Mouse (Mus musculus): Measurements from ENCODE around the gene Cdh20. TPM values are rescaled to one million over a fixed set of nuclear protein-coding genes. Genes with fewer than 3 reads are reported as not detected.

Gene Cdh20
- polyA plus RNA-seq, 1 experiment = not detected

- H3K27ac ChIP-seq (replicated peaks; ENCODE audit: low read depth, low read length) = no peak overlapping the region
- no peak overlapping the region for H3K4me3 ChIP-seq (ENCODE audit: insufficient read depth, low read depth, low read length)
- no peaks in the 10 kb centered on the region for H3K4me1 ChIP-seq (ENCODE audit: control insufficient read depth, insufficient read depth, insufficient read length, low read length)
Observed at GRCm38 (mm10) chr1:104957046-104957445, 188.7 kb downstream of the Cdh20 start.

- no peak overlapping the region for H3K27ac ChIP-seq (replicated peaks; ENCODE audit: low read depth, low read length)
- no peaks in the 10 kb centered on the region for H3K4me1 ChIP-seq (ENCODE audit: control insufficient read depth, insufficient read depth, insufficient read length, low read length)
- no peak overlapping the region for H3K4me3 ChIP-seq (ENCODE audit: insufficient read depth, low read depth, low read length)
Observed at GRCm38 (mm10) chr1:104961670-104962069, 193.3 kb downstream of the Cdh20 start.

- H3K4me3 ChIP-seq (ENCODE audit: insufficient read depth, low read depth, low read length) = no peak overlapping the region
- H3K27ac ChIP-seq (replicated peaks; ENCODE audit: low read depth, low read length) = no peak overlapping the region
- no peaks in the 10 kb centered on the region for H3K4me1 ChIP-seq (ENCODE audit: control insufficient read depth, insufficient read depth, insufficient read length, low read length)
Observed at GRCm38 (mm10) chr1:104962257-104962656, 193.9 kb downstream of the Cdh20 start.

GRCm38 (mm10) chr1:104979068-104979467 is 210.7 kb downstream of the Cdh20 start:
- H3K4me3 ChIP-seq (ENCODE audit: insufficient read depth, low read depth, low read length) = no peak overlapping the region
- H3K27ac ChIP-seq (replicated peaks; ENCODE audit: low read depth, low read length) = no peak overlapping the region
- no peaks in the 10 kb centered on the region for H3K4me1 ChIP-seq (ENCODE audit: control insufficient read depth, insufficient read depth, insufficient read length, low read length)

- Histone ChIP-seq H3K27ac (replicated peaks; ENCODE audit: low read depth, low read length) (no peak overlapping the region), H3K4me1 (ENCODE audit: control insufficient read depth, insufficient read depth, insufficient read length, low read length) (no peaks in the 10 kb centered on the region), H3K4me3 (ENCODE audit: insufficient read depth, low read depth, low read length) (no peak overlapping the region)
Observed at GRCm38 (mm10) chr1:104980273-104980672, 211.9 kb downstream of the Cdh20 start.

- Histone ChIP-seq H3K27ac (replicated peaks; ENCODE audit: low read depth, low read length) (no peak overlapping the region), H3K4me3 (ENCODE audit: insufficient read depth, low read depth, low read length) (no peak overlapping the region), H3K4me1 (ENCODE audit: control insufficient read depth, insufficient read depth, insufficient read length, low read length) (no peaks in the 10 kb centered on the region)
Observed at GRCm38 (mm10) chr1:104986222-104986973, 218.1 kb downstream of the Cdh20 start.

GRCm38 (mm10) chr1:104987526-104987925 is 219.2 kb downstream of the Cdh20 start:
- Histone ChIP-seq H3K4me3 (ENCODE audit: insufficient read depth, low read depth, low read length) (no peak overlapping the region), H3K4me1 (ENCODE audit: control insufficient read depth, insufficient read depth, insufficient read length, low read length) (no peaks in the 10 kb centered on the region), H3K27ac (replicated peaks; ENCODE audit: low read depth, low read length) (no peak overlapping the region)

GRCm38 (mm10) chr1:104992441-104992840 is 224.1 kb downstream of the Cdh20 start:
- Histone ChIP-seq H3K4me3 (ENCODE audit: insufficient read depth, low read depth, low read length) (no peak overlapping the region), H3K4me1 (ENCODE audit: control insufficient read depth, insufficient read depth, insufficient read length, low read length) (no peaks in the 10 kb centered on the region), H3K27ac (replicated peaks; ENCODE audit: low read depth, low read length) (no peak overlapping the region)

- H3K27ac ChIP-seq (replicated peaks; ENCODE audit: low read depth, low read length) = no peak overlapping the region
- peak overlapping the region; percentile 38 for H3K4me3 ChIP-seq (ENCODE audit: insufficient read depth, low read depth, low read length)
- no peaks in the 10 kb centered on the region for H3K4me1 ChIP-seq (ENCODE audit: control insufficient read depth, insufficient read depth, insufficient read length, low read length)
Observed at GRCm38 (mm10) chr1:104993905-104994611, 225.7 kb downstream of the Cdh20 start.

- no peaks in the 10 kb centered on the region for H3K4me1 ChIP-seq (ENCODE audit: control insufficient read depth, insufficient read depth, insufficient read length, low read length)
- H3K27ac ChIP-seq (replicated peaks; ENCODE audit: low read depth, low read length) = no peak overlapping the region
- no peak overlapping the region for H3K4me3 ChIP-seq (ENCODE audit: insufficient read depth, low read depth, low read length)
Observed at GRCm38 (mm10) chr1:104994612-104994986, 226.3 kb downstream of the Cdh20 start.

GRCm38 (mm10) chr1:104997814-104998213 is 229.5 kb downstream of the Cdh20 start:
- Histone ChIP-seq H3K4me3 (ENCODE audit: insufficient read depth, low read depth, low read length) (no peak overlapping the region), H3K4me1 (ENCODE audit: control insufficient read depth, insufficient read depth, insufficient read length, low read length) (no peaks in the 10 kb centered on the region), H3K27ac (replicated peaks; ENCODE audit: low read depth, low read length) (no peak overlapping the region)

GRCm38 (mm10) chr1:105002179-105002578 is 233.8 kb downstream of the Cdh20 start:
- no peak overlapping the region for H3K27ac ChIP-seq (replicated peaks; ENCODE audit: low read depth, low read length)
- H3K4me1 ChIP-seq (ENCODE audit: control insufficient read depth, insufficient read depth, insufficient read length, low read length) = peaks cover 2% of the 10 kb centered on the region; the same call in 1 of the 2 replicates
- H3K4me3 ChIP-seq (ENCODE audit: insufficient read depth, low read depth, low read length) = no peak overlapping the region

- Histone ChIP-seq H3K27ac (replicated peaks; ENCODE audit: low read depth, low read length) (no peak overlapping the region), H3K4me1 (ENCODE audit: control insufficient read depth, insufficient read depth, insufficient read length, low read length) (peaks cover 2% of the 10 kb centered on the region; the same call in 1 of the 2 replicates), H3K4me3 (ENCODE audit: insufficient read depth, low read depth, low read length) (no peak overlapping the region)
Observed at GRCm38 (mm10) chr1:105003786-105004185, 235.5 kb downstream of the Cdh20 start.

GRCm38 (mm10) chr1:105012616-105013015 is 244.3 kb downstream of the Cdh20 start:
- no peak overlapping the region for H3K4me3 ChIP-seq (ENCODE audit: insufficient read depth, low read depth, low read length)
- peaks cover 5% of the 10 kb centered on the region; the same call in 1 of the 2 replicates for H3K4me1 ChIP-seq (ENCODE audit: control insufficient read depth, insufficient read depth, insufficient read length, low read length)
- no peak overlapping the region; the same call in 1 of the 2 replicates for H3K27ac ChIP-seq (replicated peaks; ENCODE audit: low read depth, low read length)

GRCm38 (mm10) chr1:105013291-105013690 is 245.0 kb downstream of the Cdh20 start:
- Histone ChIP-seq H3K4me1 (ENCODE audit: control insufficient read depth, insufficient read depth, insufficient read length, low read length) (peaks cover 5% of the 10 kb centered on the region; the same call in 1 of the 2 replicates), H3K27ac (replicated peaks; ENCODE audit: low read depth, low read length) (no peak overlapping the region), H3K4me3 (ENCODE audit: insufficient read depth, low read depth, low read length) (no peak overlapping the region)

GRCm38 (mm10) chr1:105041668-105042067 is 273.3 kb downstream of the Cdh20 start:
- H3K4me3 ChIP-seq (ENCODE audit: insufficient read depth, low read depth, low read length) = no peak overlapping the region
- H3K4me1 ChIP-seq (ENCODE audit: control insufficient read depth, insufficient read depth, insufficient read length, low read length) = no peaks in the 10 kb centered on the region
- H3K27ac ChIP-seq (replicated peaks; ENCODE audit: low read depth, low read length) = peak overlapping the region; percentile 74
